Mouse (Mus musculus) brain, adult 2 months (tissue): ENCODE data around the gene Tdrd6.
A peak's percentile ranks its signal among the peaks of the same experiment; 100 is the strongest.

Experiments
- DNase-seq: peaks from one replicate; pipeline ENCODE4 v3.0.0; 2011; ENCODE audit warnings: low read depth, low spot score

The Tdrd6 gene

DNA sequence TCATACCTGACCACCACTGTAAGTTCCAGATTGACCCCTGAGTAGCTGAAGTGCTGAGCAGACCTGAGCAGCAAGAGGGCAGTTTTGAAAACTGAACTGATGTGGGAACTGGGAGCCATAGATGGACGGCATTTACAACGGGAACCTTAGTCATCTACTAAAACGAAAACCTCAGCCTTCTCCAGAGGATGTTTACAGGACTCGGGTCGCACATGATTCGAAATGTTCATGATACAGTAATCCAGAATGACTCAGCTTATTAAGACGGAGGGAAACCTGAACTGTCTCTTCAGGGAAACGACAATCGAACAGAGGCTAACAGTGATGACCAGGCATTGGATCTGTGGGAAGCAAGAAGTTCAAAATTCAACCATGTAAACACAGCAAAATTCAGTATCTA, 10.9 kb downstream of the Tdrd6 start:
- no peak for DNase-seq

DNA sequence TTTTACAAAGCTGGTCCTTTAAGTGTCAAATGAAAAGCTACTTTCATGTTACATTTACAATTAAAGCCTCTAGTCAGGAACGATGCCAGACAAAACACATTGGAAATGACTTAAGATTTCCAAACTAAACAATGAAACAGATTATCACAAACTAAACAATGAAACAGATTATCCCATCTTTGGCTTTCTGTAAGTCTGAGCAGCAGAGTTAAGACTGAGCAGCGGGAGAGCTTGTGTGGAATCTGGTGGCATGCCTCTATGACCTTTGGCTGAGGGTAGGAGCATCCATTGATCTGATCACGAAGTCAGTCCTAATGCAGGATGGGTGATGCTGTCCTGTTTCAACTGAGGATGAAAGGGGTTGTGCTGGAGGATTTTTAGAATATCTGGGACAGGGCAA, 17.9 kb downstream of the Tdrd6 start:
- no peak for DNase-seq

DNA sequence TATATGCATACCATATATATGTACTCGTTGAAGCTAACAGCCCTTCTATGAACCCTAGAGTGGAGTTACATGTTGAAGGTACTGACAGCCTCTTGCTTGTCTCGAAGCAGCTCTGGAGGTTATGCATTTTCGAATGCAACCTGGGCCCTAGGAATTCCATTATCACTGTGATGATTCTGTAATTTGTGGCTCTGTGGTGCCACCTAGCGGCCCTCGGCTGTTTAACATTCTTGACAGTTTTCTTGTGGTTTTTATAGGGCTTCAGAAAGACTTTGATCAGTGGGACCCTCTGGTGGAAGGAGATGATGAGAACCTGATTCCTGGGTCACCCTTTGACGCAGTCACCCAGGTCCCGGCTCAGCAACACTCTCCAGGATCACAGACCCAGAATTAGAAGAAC, 18.5 kb downstream of the Tdrd6 start:
- DNase-seq = peak; percentile 64

DNA sequence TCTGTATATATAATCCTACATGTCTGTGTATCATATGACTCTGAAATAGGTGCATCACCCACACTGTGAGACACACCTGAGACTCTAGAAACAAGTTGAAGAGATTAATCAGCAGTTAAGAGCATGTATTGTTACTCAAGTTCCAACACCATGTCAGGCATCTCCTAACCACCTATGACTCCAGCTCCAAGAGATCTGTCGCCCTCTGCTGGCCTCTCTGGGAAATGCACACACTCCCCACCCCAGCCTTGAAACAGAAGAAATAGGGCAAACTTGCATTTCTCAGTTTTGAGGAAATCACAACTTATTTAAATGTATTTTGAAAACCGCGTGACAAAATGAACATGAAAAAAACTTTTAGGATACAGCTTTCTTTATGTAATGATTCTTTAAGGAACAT, 23.4 kb downstream of the Tdrd6 start:
- peak; percentile 68 for DNase-seq

DNA sequence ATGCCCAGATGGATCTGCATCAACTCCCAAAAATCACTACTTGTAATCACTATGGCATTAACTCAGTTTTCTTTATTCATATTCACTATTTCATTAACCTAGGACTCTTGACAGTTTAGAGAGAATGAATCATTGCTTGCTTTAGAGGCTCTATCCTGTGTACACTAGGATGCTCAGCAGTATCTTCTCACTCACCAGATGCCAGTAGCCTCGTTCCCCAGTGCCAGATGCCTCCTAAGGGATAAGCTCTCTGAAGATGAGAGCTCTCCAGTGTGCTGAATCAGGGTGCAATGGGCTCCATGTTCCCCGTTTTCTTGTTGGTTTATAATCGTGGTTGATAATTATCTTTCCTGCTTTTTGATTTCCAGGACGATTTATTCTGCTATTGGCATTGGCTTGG, 31.4 kb downstream of the Tdrd6 start:
- peak; percentile 56 for DNase-seq

DNA sequence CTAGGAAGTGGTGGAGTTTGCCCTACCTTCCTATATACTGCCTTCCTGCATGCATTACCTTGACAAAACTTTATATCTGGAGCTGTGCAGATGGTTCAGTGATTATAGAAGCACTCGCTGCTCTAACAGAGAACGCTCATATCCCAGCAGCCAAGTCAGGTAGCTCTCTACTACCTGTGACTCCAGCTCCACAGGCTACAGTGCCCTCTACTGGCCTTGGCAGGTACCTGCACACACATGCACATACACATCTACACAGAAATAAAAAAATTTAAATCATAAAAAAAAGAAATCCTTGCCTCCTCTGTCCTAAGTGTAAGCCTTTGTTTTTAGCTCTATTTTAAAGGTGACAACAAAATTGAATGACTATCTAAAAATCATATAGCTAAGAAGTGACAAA, 32.4 kb downstream of the Tdrd6 start:
- DNase-seq = no peak

DNA sequence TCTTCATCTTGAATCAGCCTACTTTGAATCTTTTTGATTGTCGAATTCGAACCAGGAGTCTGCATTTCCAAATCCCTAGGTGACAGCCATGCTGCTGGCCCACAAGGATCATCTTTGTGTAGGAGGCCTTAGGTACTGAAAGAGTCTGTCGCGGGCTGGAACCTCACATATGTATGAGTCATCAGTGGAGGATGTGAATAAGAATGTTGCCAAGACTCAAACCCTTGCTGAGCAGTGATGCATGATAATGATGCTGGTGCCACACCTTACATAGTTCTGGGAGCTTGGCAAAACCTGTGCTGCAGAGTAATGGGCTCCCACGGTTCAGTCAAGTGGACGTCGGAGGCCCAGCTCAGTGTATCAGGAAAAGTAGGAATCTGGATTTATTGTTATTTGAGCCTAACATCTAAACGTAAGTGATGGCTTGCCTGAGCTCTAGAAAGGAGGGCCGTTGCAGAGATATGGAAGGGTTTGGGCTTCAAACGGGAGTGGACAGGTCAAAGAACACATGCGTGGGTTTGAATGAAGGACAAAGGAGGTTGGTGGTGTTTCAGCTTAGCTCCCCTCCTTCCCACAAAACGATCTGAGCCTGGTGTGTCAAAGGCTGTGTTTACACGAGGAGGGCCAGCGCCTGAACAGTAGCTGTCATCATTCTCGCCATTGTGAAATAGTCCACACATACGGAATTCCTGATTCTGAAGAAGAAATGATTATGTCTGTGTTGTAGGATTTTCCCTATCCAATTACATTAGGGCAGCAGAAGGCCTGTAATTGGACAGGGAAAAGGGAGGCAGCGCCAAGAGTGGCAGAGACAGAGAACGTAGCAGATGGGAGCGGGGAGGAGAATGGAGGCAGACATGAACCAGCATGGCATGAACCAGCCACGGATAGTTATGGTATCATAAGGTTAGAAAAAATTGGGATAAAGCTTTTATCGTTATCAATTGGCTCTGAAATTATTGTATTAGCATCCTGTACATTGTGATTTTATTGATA, 37.5 kb downstream of the Tdrd6 start:
- peak; percentile 85 for DNase-seq

DNA sequence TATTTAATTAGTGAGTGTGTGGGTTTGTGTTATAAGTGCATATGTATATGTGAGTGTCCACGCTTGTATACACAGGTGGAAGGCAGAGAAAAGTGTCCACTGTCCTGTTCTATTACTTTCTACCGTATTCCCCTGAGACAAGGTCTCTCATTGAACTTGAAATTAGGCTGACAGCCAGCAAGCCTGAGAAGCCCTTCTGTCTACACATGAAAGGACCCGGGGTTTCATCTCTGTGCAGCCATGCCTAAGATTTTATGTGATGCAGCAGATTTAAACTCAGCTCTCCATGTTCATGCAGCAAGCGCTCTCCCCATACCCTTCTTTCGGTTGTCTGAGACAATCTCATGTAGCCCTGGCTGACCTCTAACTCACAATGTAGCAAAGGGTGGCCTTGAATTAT, 39.6 kb downstream of the Tdrd6 start:
- DNase-seq = no peak

DNA sequence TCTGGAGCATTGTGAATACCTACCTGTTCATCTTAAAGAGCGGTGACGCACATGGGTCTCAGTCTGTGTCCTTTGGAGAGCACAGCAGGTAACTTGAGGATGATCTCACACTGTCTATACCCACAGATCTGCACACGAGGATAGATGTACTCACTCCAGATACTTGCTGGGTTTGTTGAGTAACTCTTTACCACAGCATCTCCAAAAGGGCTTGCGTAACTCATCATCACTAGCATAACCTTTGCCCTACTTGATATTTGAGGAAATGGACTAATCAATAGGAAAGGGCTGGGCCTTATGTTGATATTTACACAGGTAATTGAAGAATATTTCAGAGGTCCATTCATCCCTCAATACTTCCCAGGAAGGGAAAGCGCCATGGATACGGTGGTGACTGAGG, 40.3 kb downstream of the Tdrd6 start:
- no peak for DNase-seq

DNA sequence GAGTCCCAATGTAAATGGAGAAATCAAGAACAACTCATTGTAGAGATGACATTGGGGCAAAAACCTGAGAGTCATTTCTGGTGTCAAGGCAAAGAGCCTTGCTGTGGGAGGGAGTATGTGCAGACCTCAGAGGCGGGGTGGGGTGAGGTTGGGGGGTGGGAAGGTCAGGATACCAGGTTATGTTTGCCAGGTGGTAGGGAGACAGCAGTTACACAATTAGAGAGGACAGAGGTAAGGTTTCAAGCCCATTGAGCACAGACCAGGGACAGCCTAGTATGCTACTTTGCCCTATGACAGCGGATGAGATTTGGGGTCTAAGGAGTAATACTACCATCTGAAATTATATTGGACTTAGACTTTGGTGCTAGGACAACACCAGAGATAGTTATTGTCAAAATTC, 42.8 kb downstream of the Tdrd6 start:
- no peak for DNase-seq

DNA sequence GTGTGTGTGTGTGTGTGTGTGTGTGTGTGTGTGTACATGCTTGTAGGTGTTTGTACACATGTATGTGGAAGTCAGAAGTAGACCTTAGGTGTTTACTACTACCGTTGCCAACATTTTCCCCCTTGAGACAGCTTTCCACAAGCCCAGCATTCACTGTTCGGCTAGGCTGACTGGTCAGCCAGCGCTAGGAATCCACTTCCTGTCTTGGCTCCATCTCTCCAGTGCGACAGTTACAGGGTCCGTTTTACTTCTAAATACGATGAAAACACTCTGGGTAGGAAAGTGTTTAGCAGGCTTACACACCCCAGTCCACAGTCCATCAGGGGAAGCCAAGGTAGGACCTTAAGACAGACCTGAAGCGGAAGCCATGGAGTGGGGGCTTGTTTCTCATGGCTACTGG, 45.3 kb downstream of the Tdrd6 start:
- DNase-seq = no peak

DNA sequence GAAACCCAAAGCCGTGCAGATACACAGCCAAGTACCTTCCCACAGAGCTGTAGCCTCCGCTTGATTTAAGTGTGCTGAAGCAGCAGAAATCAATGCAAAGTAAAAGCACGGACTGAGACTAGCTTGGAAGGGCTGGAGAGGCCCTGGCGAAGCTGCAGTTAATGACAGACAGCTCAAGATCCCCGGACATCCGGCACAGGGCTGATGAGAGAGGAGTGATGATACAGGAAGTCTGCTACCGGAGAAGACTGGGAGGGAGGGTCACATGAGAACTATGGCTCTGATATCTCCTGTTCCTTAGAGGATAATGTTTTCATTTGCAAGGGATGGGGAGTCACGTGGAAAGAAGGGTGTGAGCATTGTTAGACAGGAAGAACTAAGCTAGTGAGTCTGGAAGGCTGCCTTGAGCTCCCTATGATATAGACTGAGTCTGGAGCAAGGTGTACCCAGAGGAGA, 49.1 kb downstream of the Tdrd6 start:
- DNase-seq = peak; percentile 45

DNA sequence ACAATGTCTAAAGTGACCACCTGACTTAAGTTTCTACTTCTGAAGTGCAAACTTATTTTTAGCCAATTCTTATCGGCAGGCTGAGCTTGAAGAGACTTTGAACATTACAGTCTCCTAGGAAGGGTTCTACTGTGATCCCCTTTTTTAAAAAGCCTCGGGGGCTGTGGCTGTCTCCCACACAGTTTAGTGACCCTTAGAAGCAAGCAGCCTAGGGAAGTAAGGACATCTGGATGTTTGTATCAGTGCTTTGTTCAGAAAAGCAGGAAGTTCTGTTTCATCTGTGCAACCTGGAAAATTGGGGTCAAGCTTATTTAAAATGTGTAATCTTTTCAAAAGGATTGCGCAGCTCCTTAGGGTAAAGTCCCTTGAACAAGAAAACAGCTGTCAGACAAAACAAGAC, 49.6 kb downstream of the Tdrd6 start:
- DNase-seq = no peak

DNA sequence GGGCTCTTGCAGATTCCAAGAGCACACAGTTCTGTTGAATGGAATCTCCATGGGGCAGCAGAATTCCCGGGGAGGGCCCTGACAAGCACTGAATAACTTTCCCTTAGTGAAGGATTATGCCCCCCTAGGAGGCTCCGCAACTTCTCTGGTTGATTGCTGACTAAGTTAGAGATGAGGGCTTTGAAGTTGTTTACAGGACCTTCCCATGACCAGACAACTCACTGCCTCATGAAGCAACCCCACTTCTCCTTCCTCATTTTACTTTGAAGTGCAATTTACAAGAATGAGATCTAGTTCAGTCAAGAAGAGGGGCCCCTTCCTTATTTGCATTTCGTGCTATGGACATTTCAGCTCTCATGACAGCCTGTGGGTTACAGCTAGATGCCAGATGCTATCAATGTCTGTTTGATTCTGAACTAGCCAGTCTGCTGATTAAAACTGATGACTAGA, 56.5 kb downstream of the Tdrd6 start:
- peak; percentile 12 for DNase-seq

DNA sequence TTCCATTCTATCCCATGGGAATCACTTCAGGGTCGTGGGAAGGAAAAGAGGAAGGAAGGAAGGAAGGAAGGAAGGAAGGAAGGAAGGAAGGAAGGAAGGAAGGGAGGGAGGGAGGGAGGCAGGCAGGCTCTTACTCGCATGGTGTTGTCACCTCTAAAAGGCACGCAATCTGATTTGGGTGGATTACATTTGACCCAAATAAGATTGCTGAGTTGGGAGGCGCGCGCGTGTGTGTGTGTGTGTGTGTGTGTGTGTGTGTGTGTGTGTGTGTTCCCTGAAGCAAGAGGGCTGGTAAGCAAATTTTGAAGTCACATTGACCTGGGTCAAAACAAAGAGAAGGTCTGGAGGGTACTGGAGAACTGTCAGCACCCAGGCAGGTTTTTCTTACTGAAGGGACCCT, 60.8 kb downstream of the Tdrd6 start:
- no peak for DNase-seq

DNA sequence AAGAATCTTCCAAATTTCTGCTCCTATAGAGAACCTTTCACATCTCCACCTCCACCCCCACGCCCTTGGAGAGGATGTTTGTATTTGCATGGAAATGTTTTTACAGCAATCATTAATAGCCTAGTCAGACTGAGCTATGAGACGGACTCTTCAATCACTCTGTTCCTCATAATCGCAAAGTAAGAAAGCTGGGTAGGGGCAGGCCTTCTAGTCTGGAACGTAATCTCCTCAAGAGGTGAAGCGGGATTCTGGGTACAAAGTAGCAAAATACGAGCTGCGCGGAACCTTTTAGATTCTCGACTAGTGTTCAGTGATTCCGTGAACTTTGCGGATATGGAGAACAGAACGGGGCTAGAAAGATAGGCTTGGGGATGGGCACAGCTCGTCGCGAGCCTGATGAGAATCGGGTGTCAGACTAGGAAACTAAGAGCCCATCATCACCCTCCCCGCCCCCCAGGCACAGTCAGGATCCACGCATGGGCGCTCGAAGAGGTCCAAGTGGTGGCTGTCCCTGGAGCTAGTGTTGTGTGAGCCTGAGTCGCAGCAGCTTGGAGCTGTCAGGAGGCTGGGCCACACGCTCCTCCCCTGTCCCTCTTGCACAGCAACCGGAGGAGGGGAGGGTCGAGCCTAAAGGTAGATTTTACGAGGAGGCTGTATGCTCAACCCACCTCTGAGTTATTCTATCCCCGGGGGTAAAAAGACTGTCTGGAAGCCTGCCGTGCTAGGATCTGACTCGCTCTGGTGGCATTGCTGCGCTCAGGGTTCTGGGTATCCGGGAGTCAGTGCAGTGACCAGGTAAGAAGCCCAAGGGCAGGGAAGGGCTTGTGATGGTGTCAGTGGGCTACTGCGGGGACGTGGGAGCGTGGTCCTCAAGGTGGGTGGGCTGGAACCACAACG, 61.9 kb downstream of the Tdrd6 start, which contains the start of gene Pla2g7:
TSS of gene Pla2g7 (plus strand) at position 107 of the 897 bp plus-strand sequence.
- DNase-seq = peak; percentile 72

DNA sequence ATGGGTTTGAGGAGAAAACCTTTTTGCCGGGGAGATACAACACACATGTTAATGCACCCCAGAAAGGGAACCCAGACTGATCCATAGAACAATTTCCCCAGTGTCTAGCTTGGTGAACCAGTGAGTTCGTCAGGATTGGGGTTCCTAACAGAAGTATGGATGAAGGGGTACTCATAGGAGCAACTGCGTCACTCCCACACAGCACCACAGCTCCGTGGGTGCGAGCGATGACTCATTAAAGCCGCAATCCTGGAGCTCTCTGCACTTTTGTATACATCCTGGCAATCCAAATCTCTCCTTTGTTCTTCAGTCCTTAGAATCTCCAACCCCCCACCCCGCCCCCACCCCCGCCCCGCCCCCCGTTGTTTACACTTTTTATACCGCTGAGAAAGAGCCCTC, 62.5 kb downstream of the Tdrd6 start:
- peak; percentile 66 for DNase-seq
